Mouse (Mus musculus) liver, postnatal 0 days (tissue): ENCODE data around the gene Fgd6.

Experiments used
- CTCF ChIP-seq: sonication (generic); IDR thresholded peaks from 2 replicates; pipeline ENCODE4 v1.5.1; 2016; ENCODE audit warnings: antibody characterized with exemption, low read depth
- EP300 ChIP-seq: IDR thresholded peaks from 2 replicates; pipeline ENCODE4 v1.6.1; 2016; ENCODE audit warnings: antibody characterized with exemption, low read depth, mild to moderate bottlenecking

- TF ChIP-seq CTCF (no peak), EP300 (no peak)
These were observed 71.8 kb downstream of the Fgd6 start for GRCm38 (mm10) chr10:94107607-94108006.
